Mouse (Mus musculus): ENCODE measurements around the gene Rab17.

DNA sequence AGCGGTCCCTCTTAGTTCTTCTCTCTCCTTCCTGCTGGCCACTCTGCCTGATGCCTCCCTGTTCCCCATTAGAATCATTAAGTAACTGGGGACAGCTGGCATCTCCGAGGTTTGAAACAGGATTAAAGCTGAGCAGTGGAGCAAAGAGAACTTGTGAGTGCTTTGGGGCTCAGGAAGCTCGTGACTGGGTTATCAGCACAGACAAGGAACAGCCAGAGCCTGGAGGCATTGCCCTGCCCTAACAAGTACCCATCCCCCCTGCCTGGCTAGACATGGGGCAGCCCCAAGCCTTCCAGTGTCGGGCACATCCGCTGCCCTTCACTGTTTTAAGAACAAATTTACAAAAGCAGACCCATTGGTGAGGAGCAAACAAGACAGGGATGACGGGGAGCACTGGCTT lies 52.0 kb downstream of the Rab17 start:
- no peak for TF ChIP-seq MAX (IDR thresholded peaks at IDR 0.05)
- no peak for TF ChIP-seq FOSL1 (IDR thresholded peaks at IDR 0.05; ENCODE audit: insufficient read depth, low read length, poor library complexity, severe bottlenecking)
- no peak for TF ChIP-seq MYOG (IDR thresholded peaks at IDR 0.05; ENCODE audit: control insufficient read depth, extremely low read depth, insufficient read length)
- no peak for TF ChIP-seq CTCF (IDR thresholded peaks at IDR 0.05; ENCODE audit: control insufficient read depth, insufficient read depth, insufficient read length)
